8 mouse cellular contexts compared by ENCODE assay signal in genomic region chr4:86857113-86858069, GRCm38 (mm10). TPM values are rescaled to one million over a fixed set of nuclear protein-coding genes. Genes with fewer than 3 reads are reported as not detected.
A peak's percentile ranks its signal among the peaks of the same experiment; 100 is the strongest.
DNase-seq lines count a peak whose midpoint lies in the region; ATAC-seq and TF ChIP-seq lines count a peak whose summit lies in the region.

TSS of gene Rps6 (minus strand) at chr4:86857412.

- H3K27me3 ChIP-seq in hindbrain, postnatal 0 days (ENCODE audit: insufficient read depth, low read length), result no peaks in the 10 kb centered on the region

- peaks cover 18% of the 10 kb centered on the region; the same call in 1 of the 2 replicates for H3K36me3 ChIP-seq in hindbrain, postnatal 0 days (ENCODE audit: insufficient read depth, low read length)

- peak within 1 kb of the TSS; percentile 97 for H3K27ac ChIP-seq in gastrocnemius, adult 2 months
- H3K27ac ChIP-seq in hindbrain, postnatal 0 days, result peak within 1 kb of the TSS; percentile 97
- peak within 1 kb of the TSS; percentile 95 for H3K27ac ChIP-seq in left cerebral cortex, adult 2 months

- DNase-seq in WW6 (ENCODE audit: low read depth, low spot score), result peak; percentile 80
- peak; percentile 88 to 92 for DNase-seq in cerebellum, postnatal 4 days (ENCODE audit: low spot score in 2 of 2)
- peak; percentile 98 for DNase-seq in gastrocnemius, adult 2 months
- peak; percentile 99 for DNase-seq in hindbrain, postnatal 0 days (ENCODE audit: low spot score)
- peak; percentile 95 to 97 for DNase-seq in left cerebral cortex, adult 2 months (ENCODE audit: extremely low spot score in 1 of 2, low spot score in 2 of 2)
- peak; percentile 97 to 98 for DNase-seq in right cerebral cortex, adult 2 months (ENCODE audit: low spot score in 2 of 2)
- DNase-seq in urinary bladder, postnatal 14 days (ENCODE audit: low spot score), result peak; percentile 96

- no peaks in the 10 kb centered on the region for H3K4me1 ChIP-seq in hindbrain, postnatal 0 days (ENCODE audit: insufficient read depth, low read length)

- H3K4me3 ChIP-seq in gastrocnemius, adult 2 months, result peak within 1 kb of the TSS; percentile 79
- peak within 1 kb of the TSS; percentile 87 for H3K4me3 ChIP-seq in hindbrain, postnatal 0 days (ENCODE audit: low read length)
- peak within 1 kb of the TSS; percentile 92 for H3K4me3 ChIP-seq in left cerebral cortex, adult 2 months

- no peak; the same call in 1 of the 2 replicates for TF ChIP-seq CTCF in gastrocnemius, adult 2 months (IDR thresholded peaks at IDR 0.05)
- no peak for TF ChIP-seq CTCF in hindbrain, postnatal 0 days (IDR thresholded peaks at IDR 0.05; ENCODE audit: low read depth)
- TF ChIP-seq CTCF in left cerebral cortex, adult 2 months (IDR thresholded peaks at IDR 0.05), result no peak

- intact Hi-C loops in gastrocnemius, adult 2 months (cut with DNase I), result loop anchor here (5.0 to 10.0 kb wide), 2 partner anchors 110 to 283 kb away; partner anchors contain the start of genes Dennd4c and Rraga
- intact Hi-C loops in left cerebral cortex, adult 2 months (cut with DNase I), result loop anchor here (5.0 kb wide), 2 partner anchors 245 to 505 kb away; partner anchors contain the start of gene Haus6

- WGBS in hindbrain, postnatal 0 days, result under 1% methylated on average over 67 of the region's 68 CpGs

- H3K9me3 ChIP-seq in hindbrain, postnatal 0 days (ENCODE audit: low read length), result no peaks in the 10 kb centered on the region

- H3K4me2 ChIP-seq in hindbrain, postnatal 0 days (ENCODE audit: low read depth, low read length), result peak within 1 kb of the TSS; percentile 76

- peak; percentile 99 for ATAC-seq in hindbrain, postnatal 0 days
- ATAC-seq in megakaryocyte, adult 5-6 weeks (ENCODE audit: poor library complexity, severe bottlenecking), result peak; percentile 96

- peak within 1 kb of the TSS; percentile 97 for H3K9ac ChIP-seq in hindbrain, postnatal 0 days (replicated peaks; ENCODE audit: low read length)

RNA-seq across cellular contexts. Expression of gene Rps6, which starts in this region (rescaled TPM):
- total RNA-seq in gastrocnemius, adult 2 months (2021), result 100 to 1,000 TPM; 393 to 501 TPM
- total RNA-seq in hindbrain, postnatal 0 days (2014; rRNA removed), result 805 and 881 TPM in 2 replicates
- 338 and 363 TPM in 2 replicates for polyA plus RNA-seq in hindbrain, postnatal 0 days (2015; fragmentation: Nextera tagmentation; extraction: Ambion mirVana)
- 100 to 1,000 TPM; 381 to 396 TPM for total RNA-seq in left cerebral cortex, adult 2 months (2021)
- 2,501 and 2,579 TPM in 2 replicates for total RNA-seq in megakaryocyte, adult 5-6 weeks (2015)
- 983 and 1,093 TPM in 2 replicates for total RNA-seq in megakaryocyte, adult 5-6 weeks (2017)

Comparison
In these comparisons a context has a peak if more than half of its experiments do, and no peak if none do; other contexts are left out.
1. Peak in every context shown above with its lines: DNase-seq, ATAC-seq, H3K4me3 ChIP-seq and H3K27ac ChIP-seq.